ENCODE assay signal across 9 mouse cellular contexts in genomic region chr19:53800365-53800999, GRCm38 (mm10).
DNase-seq lines count a peak whose midpoint lies in the region; ATAC-seq and TF ChIP-seq lines count a peak whose summit lies in the region.
"Had no signal": no experiment of that assay in that cellular context is flagged by ENCODE, and none has a peak within 500 bp of the region (broad histone marks: within the 10 kb centered on the region; RNA-seq: fewer than 3 reads in every experiment).

No protein-coding gene starts in this region.

- no peak for TF ChIP-seq CTCF in heart, postnatal 0 days (IDR thresholded peaks at IDR 0.05; ENCODE audit: low read depth)
- TF ChIP-seq CTCF in small intestine, adult 2 months (IDR thresholded peaks at IDR 0.05; ENCODE audit: extremely low read depth, insufficient read length, insufficient replicate concordance, low read depth, low read length) = no peak

- no peaks in the 10 kb centered on the region for H3K9me3 ChIP-seq in heart, postnatal 0 days (replicated peaks; ENCODE audit: control insufficient read depth, low read length)

- H3K27me3 ChIP-seq in heart, postnatal 0 days (ENCODE audit: control insufficient read depth, insufficient read depth, low read length) = no peaks in the 10 kb centered on the region
- no peaks in the 10 kb centered on the region for H3K27me3 ChIP-seq in small intestine, adult 2 months (ENCODE audit: control insufficient read depth, insufficient read depth, low read length)

- no peaks in the 10 kb centered on the region for H3K36me3 ChIP-seq in heart, postnatal 0 days (replicated peaks; ENCODE audit: control insufficient read depth, insufficient read depth, low read length)
- no peaks in the 10 kb centered on the region for H3K36me3 ChIP-seq in small intestine, adult 2 months (ENCODE audit: control insufficient read depth, insufficient read depth, low read length)

- peak; percentile 60 for DNase-seq in ovary, adult 18-20 months (ENCODE audit: low spot score)
- no peak for DNase-seq in ovary, postnatal 10 days (ENCODE audit: low spot score)
- peak; percentile 78 for DNase-seq in adrenal gland, adult 8-10 months
- DNase-seq in heart, postnatal 0 days (ENCODE audit: low spot score) = no peak
- no peak for DNase-seq in embryo, embryonic 9.5 days (ENCODE audit: extremely low spot score)
- no peak for DNase-seq in left cerebral cortex, adult 18-20 months (ENCODE audit: low spot score in 2 of 2)
- DNase-seq: cerebellum, postnatal 25 days; thymus, postnatal 25 days had no signal

- no peak for TF ChIP-seq POLR2A in small intestine, adult 2 months (IDR thresholded peaks at IDR 0.05; ENCODE audit: low read depth, low read length)

- no peak for ATAC-seq in heart, postnatal 0 days (ENCODE audit: insufficient read depth, low read depth)

- no peak for TF ChIP-seq EP300 in heart, postnatal 0 days (IDR thresholded peaks at IDR 0.05; ENCODE audit: low read depth)

- H3K4me3 ChIP-seq in heart, postnatal 0 days (ENCODE audit: low read depth, low read length) = no peak overlapping the region
- no peak overlapping the region for H3K4me3 ChIP-seq in small intestine, adult 2 months (ENCODE audit: low read depth, low read length)

- peak overlapping the region; percentile 90 for H3K27ac ChIP-seq in heart, postnatal 0 days (ENCODE audit: low read depth)
- H3K27ac ChIP-seq in small intestine, adult 2 months (ENCODE audit: insufficient read depth, low read depth, low read length) = peak overlapping the region; percentile 89

- 44% methylated on average over 15 of the region's 15 CpGs for WGBS in heart, postnatal 0 days
- WGBS in small intestine, adult 2 months = 40% methylated on average over 15 of the region's 15 CpGs

- H3K9ac ChIP-seq in heart, postnatal 0 days (replicated peaks; ENCODE audit: low read depth, low read length) = no peak overlapping the region

- no peak overlapping the region for H3K4me2 ChIP-seq in heart, postnatal 0 days (ENCODE audit: low read depth, low read length)

- H3K4me1 ChIP-seq in heart, postnatal 0 days (ENCODE audit: control insufficient read depth, insufficient read depth) = peaks cover 42% of the 10 kb centered on the region
- peaks cover 26% of the 10 kb centered on the region for H3K4me1 ChIP-seq in small intestine, adult 2 months (ENCODE audit: control insufficient read depth, insufficient read depth, insufficient read length, low read length)

Comparison
In these comparisons a context has a peak if more than half of its experiments do, and no peak if none do; other contexts are left out.
1. DNase-seq: peak in ovary, adult 18-20 months (single experiment) and adrenal gland, adult 8-10 months (single experiment); none in ovary, postnatal 10 days (single experiment), heart, postnatal 0 days (single experiment), embryo, embryonic 9.5 days (single experiment) and left cerebral cortex, adult 18-20 months (0 of 2).